Mouse (Mus musculus): Measurements from ENCODE around the gene Rasa2. TPM values are rescaled to one million over a fixed set of nuclear protein-coding genes. Genes with fewer than 3 reads are reported as not detected.
A peak's percentile ranks its signal among the peaks of the same experiment; 100 is the strongest.
"Not testable (repeated sequence)": the region's sequence is repeated elsewhere in the genome, so short reads cannot be mapped to it uniquely, and the experiment has no call there.

Rasa2 gene
- polyA plus RNA-seq, 1 experiment from 2014 or later = 19.8 TPM

DNA sequence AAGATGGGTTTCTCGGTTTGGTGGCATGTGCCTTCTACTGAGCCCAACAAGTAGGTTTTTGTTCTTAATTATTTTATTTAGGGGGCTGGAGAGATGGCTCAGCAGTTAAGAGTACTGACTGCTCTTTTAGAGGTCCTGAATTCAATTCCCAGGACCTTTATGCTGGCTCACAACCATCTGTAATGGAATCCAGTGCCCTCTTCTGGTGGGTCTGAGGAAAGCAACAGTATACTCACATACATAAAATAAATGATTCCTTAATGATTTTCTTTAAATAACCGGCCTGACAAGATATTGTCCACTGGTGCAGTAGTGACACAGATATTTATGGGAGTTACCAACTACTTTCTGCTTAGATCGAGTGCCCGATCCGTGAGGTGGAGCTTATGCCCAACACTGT is 108.3 kb downstream of the Rasa2 start:
- no peak overlapping the region for H3K4me2 ChIP-seq (replicated peaks)
- no peaks in the 10 kb centered on the region for H3K27me3 ChIP-seq
- no peak overlapping the region for H3K4me3 ChIP-seq (replicated peaks)
- no peaks in the 10 kb centered on the region for H3K9me3 ChIP-seq (replicated peaks)
- H3K4me1 ChIP-seq = peaks cover 4% of the 10 kb centered on the region; the same call in 1 of the 2 replicates
- 90% methylated on average over 5 of the region's 5 CpGs for WGBS
- H3K9ac ChIP-seq = no peak overlapping the region
- no peaks in the 10 kb centered on the region for H3K36me3 ChIP-seq
- no peak overlapping the region for H3K27ac ChIP-seq (replicated peaks)
- ATAC-seq (ENCODE audit: insufficient number of reproducible peaks, low FRiP score, low TSS enrichment, low read depth) = no peak

- H3K4me1 ChIP-seq; H3K27me3 ChIP-seq; H3K36me3 ChIP-seq; ATAC-seq (ENCODE audit: insufficient number of reproducible peaks, low FRiP score, low TSS enrichment, low read depth); H3K27ac ChIP-seq (replicated peaks); H3K4me2 ChIP-seq (replicated peaks); H3K9ac ChIP-seq; H3K4me3 ChIP-seq (replicated peaks); H3K9me3 ChIP-seq (replicated peaks): not testable (repeated sequence)
- 86% methylated on average over 2 of the region's 2 CpGs for WGBS
Observed at GRCm38 (mm10) chr9:96521574-96521973, 109.8 kb downstream of the Rasa2 start.

DNA sequence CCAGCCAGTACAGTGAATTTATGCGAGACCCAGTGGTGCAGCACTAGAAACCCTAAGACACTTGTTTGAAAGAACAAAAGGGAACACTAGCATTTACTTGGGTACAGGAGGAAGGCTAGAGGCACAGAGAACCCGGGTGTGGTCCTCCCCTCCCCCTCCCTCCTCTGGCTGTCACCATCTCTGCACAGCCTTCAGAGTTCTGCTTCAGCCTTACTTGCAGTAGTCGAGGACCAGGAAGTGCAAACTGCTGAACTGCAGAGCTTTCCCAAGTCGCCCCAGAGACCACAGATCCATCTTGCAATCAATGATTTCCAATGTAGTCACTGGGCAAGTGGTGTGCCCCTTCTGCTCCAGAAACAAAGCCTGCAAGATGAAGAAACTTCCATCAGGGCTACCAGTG is 114.0 kb downstream of the Rasa2 start:
- Histone ChIP-seq H3K9me3 (replicated peaks) (no peaks in the 10 kb centered on the region), H3K4me2 (replicated peaks) (no peak overlapping the region), H3K27me3 (no peaks in the 10 kb centered on the region), H3K36me3 (no peaks in the 10 kb centered on the region), H3K4me1 (0 out of 2 replicates have a peak, but pooled peaks cover 3% of the 10 kb centered on the region), H3K9ac (no peak overlapping the region), H3K4me3 (replicated peaks) (no peak overlapping the region), H3K27ac (replicated peaks) (no peak overlapping the region)
- WGBS = 25% methylated on average over 4 of the region's 4 CpGs
- no peak for ATAC-seq (ENCODE audit: insufficient number of reproducible peaks, low FRiP score, low TSS enrichment, low read depth)

GRCm38 (mm10) chr9:96516806-96517205 is 114.6 kb downstream of the Rasa2 start:
- ATAC-seq (ENCODE audit: insufficient number of reproducible peaks, low FRiP score, low TSS enrichment, low read depth) = no peak
- 71% methylated on average over 3 of the region's 3 CpGs for WGBS

DNA sequence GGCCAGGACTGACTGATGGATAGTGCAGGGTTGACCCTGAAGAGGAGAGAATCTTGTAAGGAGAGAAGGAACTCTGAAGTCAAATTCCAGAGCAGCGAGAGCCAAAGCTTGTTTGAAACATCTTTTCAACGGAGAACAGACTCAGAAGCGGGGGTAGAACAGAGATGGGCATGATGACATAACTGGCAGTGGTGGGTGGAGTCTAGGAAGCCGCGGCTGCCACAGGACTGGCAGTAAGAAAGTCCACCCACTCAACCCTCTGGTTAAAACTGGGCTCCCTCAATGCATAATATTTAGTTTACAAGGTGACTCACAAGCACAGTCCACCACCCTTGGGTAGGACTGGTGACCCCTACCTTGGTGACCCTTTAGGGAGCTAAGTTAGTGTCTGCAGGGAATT is 115.7 kb downstream of the Rasa2 start:
- Histone ChIP-seq H3K9me3 (replicated peaks) (no peaks in the 10 kb centered on the region), H3K4me3 (replicated peaks) (no peak overlapping the region), H3K9ac (no peak overlapping the region), H3K4me1 (0 out of 2 replicates have a peak, but pooled peaks cover 3% of the 10 kb centered on the region), H3K27me3 (no peaks in the 10 kb centered on the region), H3K27ac (replicated peaks) (no peak overlapping the region), H3K4me2 (replicated peaks) (no peak overlapping the region), H3K36me3 (no peaks in the 10 kb centered on the region)
- no peak for ATAC-seq (ENCODE audit: insufficient number of reproducible peaks, low FRiP score, low TSS enrichment, low read depth)
- 82% methylated on average over 5 of the region's 5 CpGs for WGBS

More at GRCm38 (mm10) chr9:96516806-96517205, 114.6 kb downstream of the Rasa2 start:
- Histone ChIP-seq H3K4me2 (replicated peaks) (no peak overlapping the region), H3K27me3 (no peaks in the 10 kb centered on the region), H3K9me3 (replicated peaks) (no peaks in the 10 kb centered on the region), H3K4me3 (replicated peaks) (no peak overlapping the region), H3K36me3 (no peaks in the 10 kb centered on the region), H3K27ac (replicated peaks) (no peak overlapping the region), H3K4me1 (0 out of 2 replicates have a peak, but pooled peaks cover 3% of the 10 kb centered on the region), H3K9ac (no peak overlapping the region)

DNA sequence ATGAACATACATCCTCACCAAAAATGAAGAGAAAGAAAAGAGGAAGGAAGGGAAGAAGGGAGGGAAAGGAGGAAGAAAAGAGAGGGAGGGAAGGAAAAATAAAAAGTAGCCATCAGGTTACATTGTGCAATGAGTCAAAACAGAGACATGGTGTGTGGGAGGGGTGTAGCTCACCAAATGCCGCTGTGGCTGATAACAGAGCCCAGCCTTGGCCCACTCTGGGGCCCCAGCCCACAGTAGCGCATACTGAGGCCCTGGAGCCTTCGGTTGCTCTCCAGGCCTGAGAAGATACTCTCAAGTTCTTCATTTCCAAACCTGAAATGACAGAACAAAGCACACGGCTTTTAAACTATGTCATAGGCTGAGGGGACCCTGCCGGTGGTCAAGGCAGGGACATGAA is 117.1 kb downstream of the Rasa2 start:
- no peak for ATAC-seq (ENCODE audit: insufficient number of reproducible peaks, low FRiP score, low TSS enrichment, low read depth)
- 82% methylated on average over 5 of the region's 5 CpGs for WGBS
- no peak overlapping the region for H3K27ac ChIP-seq (replicated peaks)
- no peaks in the 10 kb centered on the region for H3K9me3 ChIP-seq (replicated peaks)
- H3K27me3 ChIP-seq = no peaks in the 10 kb centered on the region
- 0 out of 2 replicates have a peak, but pooled peaks cover 3% of the 10 kb centered on the region for H3K4me1 ChIP-seq
- H3K4me2 ChIP-seq (replicated peaks) = no peak overlapping the region
- H3K4me3 ChIP-seq (replicated peaks) = no peak overlapping the region
- H3K36me3 ChIP-seq = no peaks in the 10 kb centered on the region
- no peak overlapping the region for H3K9ac ChIP-seq

- 27% methylated on average over 10 of the region's 10 CpGs for WGBS
- H3K9me3 ChIP-seq (replicated peaks) = no peaks in the 10 kb centered on the region
- no peak overlapping the region for H3K4me3 ChIP-seq (replicated peaks)
- peak overlapping the region; percentile 15; the same call in 1 of the 2 replicates for H3K4me2 ChIP-seq (replicated peaks)
- ATAC-seq (ENCODE audit: insufficient number of reproducible peaks, low FRiP score, low TSS enrichment, low read depth) = peak; percentile 78
- no peaks in the 10 kb centered on the region for H3K36me3 ChIP-seq
- no peak overlapping the region for H3K9ac ChIP-seq
- H3K27me3 ChIP-seq = no peaks in the 10 kb centered on the region
- peaks cover 6% of the 10 kb centered on the region; the same call in 1 of the 2 replicates for H3K4me1 ChIP-seq
- H3K27ac ChIP-seq (replicated peaks) = peak overlapping the region; percentile 51; the same call in 1 of the 2 replicates
Observed at GRCm38 (mm10) chr9:96506011-96506498, 125.4 kb downstream of the Rasa2 start.

GRCm38 (mm10) chr9:96505156-96505555 is 126.3 kb downstream of the Rasa2 start:
- no peaks in the 10 kb centered on the region for H3K9me3 ChIP-seq (replicated peaks)
- no peaks in the 10 kb centered on the region for H3K36me3 ChIP-seq
- peaks cover 6% of the 10 kb centered on the region; the same call in 1 of the 2 replicates for H3K4me1 ChIP-seq
- H3K4me2 ChIP-seq (replicated peaks) = no peak overlapping the region
- 87% methylated on average over 4 of the region's 4 CpGs for WGBS
- no peaks in the 10 kb centered on the region for H3K27me3 ChIP-seq
- no peak overlapping the region for H3K9ac ChIP-seq
- ATAC-seq (ENCODE audit: insufficient number of reproducible peaks, low FRiP score, low TSS enrichment, low read depth) = no peak
- no peak overlapping the region for H3K4me3 ChIP-seq (replicated peaks)
- no peak overlapping the region for H3K27ac ChIP-seq (replicated peaks)

DNA sequence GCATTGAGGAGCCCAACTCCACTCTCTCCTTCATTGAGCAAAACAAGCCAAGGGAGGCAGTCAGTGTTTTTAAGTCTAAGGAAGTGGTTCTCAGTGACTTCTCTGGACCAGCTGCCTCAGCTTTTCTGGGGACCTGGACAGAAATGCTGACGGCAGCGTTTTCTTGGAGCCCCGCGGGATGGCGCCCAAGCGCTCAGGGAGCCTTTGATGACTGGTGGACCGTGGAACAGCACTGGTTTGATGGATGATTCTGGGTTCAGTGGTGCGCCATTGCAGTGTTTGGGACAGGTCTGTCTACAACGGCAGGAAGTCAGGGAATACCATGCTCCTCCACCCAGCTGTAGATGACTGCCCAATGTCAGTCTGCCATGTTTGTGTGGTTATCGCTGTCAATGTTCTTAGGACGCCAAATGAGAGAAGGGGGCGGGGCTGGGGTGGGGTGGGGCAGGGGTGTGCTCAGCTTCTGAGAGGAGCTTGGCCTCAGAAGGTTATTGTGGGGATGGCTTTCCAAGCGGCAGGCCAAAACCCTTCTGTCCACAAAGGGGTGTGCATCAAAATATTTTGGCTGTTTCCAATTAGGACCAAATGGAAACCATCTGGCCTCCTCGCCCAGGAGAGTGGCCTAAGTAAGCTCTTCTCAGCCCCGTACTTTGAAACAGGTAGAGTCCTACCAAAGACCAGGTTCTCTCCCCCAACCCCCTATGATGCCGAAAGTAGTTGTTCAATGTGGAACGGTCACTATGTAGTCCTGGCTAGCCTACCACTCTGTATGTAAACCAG is 127.1 kb downstream of the Rasa2 start:
- WGBS = 70% methylated on average over 17 of the region's 17 CpGs
- no peak overlapping the region for H3K4me2 ChIP-seq (replicated peaks)

GRCm38 (mm10) chr9:96502856-96503610 is 128.4 kb downstream of the Rasa2 start:
- peaks cover 6% of the 10 kb centered on the region; the same call in 1 of the 2 replicates for H3K4me1 ChIP-seq
- no peak overlapping the region for H3K4me2 ChIP-seq (replicated peaks)
- H3K9me3 ChIP-seq (replicated peaks) = no peaks in the 10 kb centered on the region
- no peak overlapping the region for H3K9ac ChIP-seq
- H3K27me3 ChIP-seq = no peaks in the 10 kb centered on the region
- no peak for ATAC-seq (ENCODE audit: insufficient number of reproducible peaks, low FRiP score, low TSS enrichment, low read depth)
- no peaks in the 10 kb centered on the region for H3K36me3 ChIP-seq
- H3K4me3 ChIP-seq (replicated peaks) = no peak overlapping the region
- H3K27ac ChIP-seq (replicated peaks) = no peak overlapping the region
- 74% methylated on average over 6 of the region's 6 CpGs for whole genome bisulfite sequencing

More for the DNA sequence above, 127.1 kb downstream of the Rasa2 start:
- no peaks in the 10 kb centered on the region for H3K9me3 ChIP-seq (replicated peaks)
- H3K4me3 ChIP-seq (replicated peaks) = no peak overlapping the region
- H3K27me3 ChIP-seq = no peaks in the 10 kb centered on the region
- H3K4me1 ChIP-seq = peaks cover 6% of the 10 kb centered on the region; the same call in 1 of the 2 replicates
- ATAC-seq (ENCODE audit: insufficient number of reproducible peaks, low FRiP score, low TSS enrichment, low read depth) = no peak
- H3K9ac ChIP-seq = no peak overlapping the region
- H3K27ac ChIP-seq (replicated peaks) = no peak overlapping the region
- no peaks in the 10 kb centered on the region for H3K36me3 ChIP-seq

- 35% methylated on average over 7 of the region's 7 CpGs for WGBS
- Histone ChIP-seq H3K4me3 (replicated peaks) (no peak overlapping the region), H3K4me2 (replicated peaks) (no peak overlapping the region), H3K4me1 (peaks cover 5% of the 10 kb centered on the region; the same call in 1 of the 2 replicates), H3K27me3 (no peaks in the 10 kb centered on the region), H3K9me3 (replicated peaks) (no peaks in the 10 kb centered on the region), H3K27ac (replicated peaks) (no peak overlapping the region), H3K36me3 (no peaks in the 10 kb centered on the region), H3K9ac (no peak overlapping the region)
- no peak for ATAC-seq (ENCODE audit: insufficient number of reproducible peaks, low FRiP score, low TSS enrichment, low read depth)
Observed at GRCm38 (mm10) chr9:96501217-96501616, 130.2 kb downstream of the Rasa2 start.

Data from embryonic facial prominence, embryonic 15.5 days (tissue).